Mouse (Mus musculus) forebrain, embryonic 12.5 days (tissue): ENCODE measurements around the gene Dagla. TPM values are rescaled to one million over a fixed set of nuclear protein-coding genes. Genes with fewer than 3 reads are reported as not detected.

ENCODE experiments used
- ATAC-seq: fragments of 200-750 bp; cut with Nextera tagmentation; 2 replicates; pipeline ENCODE4 v1.8.0; 2017; ENCODE audit warnings: moderate TSS enrichment; ENCODE audit not compliant: low FRiP score
- H3K27ac ChIP-seq: fragments of 300-500 bp; sonication (generic); 2 replicates; pipeline ENCODE4 v1.5.1; 2016; ENCODE audit warnings: mild to moderate bottlenecking
- H3K27me3 ChIP-seq: fragments of 300-500 bp; sonication (generic); 2 replicates; pipeline ENCODE4 v1.6.1; 2016; ENCODE audit warnings: mild to moderate bottlenecking
- H3K36me3 ChIP-seq: fragments of 300-500 bp; sonication (generic); replicated peaks from 2 replicates; pipeline ENCODE4 v1.6.1; 2016; ENCODE audit warnings: mild to moderate bottlenecking
- H3K4me1 ChIP-seq: fragments of 300-500 bp; sonication (generic); 2 replicates; pipeline ENCODE4 v1.6.1; 2016
- H3K4me2 ChIP-seq: fragments of 300-500 bp; sonication (generic); 2 replicates; pipeline ENCODE4 v1.6.1; 2016; ENCODE audit warnings: mild to moderate bottlenecking, moderate library complexity
- H3K4me3 ChIP-seq: fragments of 300-500 bp; sonication (generic); replicated peaks from 2 replicates; pipeline ENCODE4 v1.5.1; 2016; ENCODE audit warnings: mild to moderate bottlenecking
- H3K9ac ChIP-seq: fragments of 300-500 bp; sonication (generic); 2 replicates; pipeline ENCODE4 v1.6.1; 2016; ENCODE audit warnings: mild to moderate bottlenecking
- H3K9me3 ChIP-seq: fragments of 300-500 bp; sonication (generic); 2 replicates; pipeline ENCODE4 v1.6.1; 2016
- WGBS: fragments of 180-500 bp; shearing (Covaris S2); methylation state at CpG from one replicate; pipeline ENCODE4 v1.1.7; 2016; 5-methylcytosine and 5-hydroxymethylcytosine counted together
- polyA plus RNA-seq: library from polyadenylated mRNA; unstranded; fragments of >200 nt; fragmentation: Nextera tagmentation; extraction: Ambion mirVana; gene quantifications from 2 replicates; pipeline ENCODE4 v1.2.1, GENCODE M21; 2016

Gene Dagla
- polyA plus RNA-seq, 1 experiment from 2014 or later: 3.6 TPM

DNA sequence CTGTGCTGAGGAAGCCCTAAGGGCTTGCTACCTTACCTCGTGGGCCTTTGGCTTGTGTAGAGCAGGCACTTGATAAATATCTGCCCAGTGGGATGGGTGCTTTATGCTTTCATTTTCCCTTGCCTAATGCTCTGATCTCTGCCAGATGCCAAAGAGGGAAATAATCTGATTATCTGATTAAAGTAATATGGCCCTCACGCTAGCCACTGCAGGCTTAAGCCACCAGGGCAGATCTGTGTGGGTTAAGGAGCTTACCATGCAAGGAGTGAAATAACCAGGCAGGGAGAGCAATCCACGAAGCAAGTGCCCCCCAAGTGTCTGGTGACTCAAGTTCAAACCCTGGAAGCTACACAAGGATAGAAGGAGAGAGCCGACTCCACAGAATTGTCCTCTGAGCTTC is 27.0 kb upstream of the Dagla start:
- Histone ChIP-seq H3K27ac (no peak overlapping the region), H3K4me2 (no peak overlapping the region), H3K27me3 (peaks cover 27% of the 10 kb centered on the region), H3K9ac (no peak overlapping the region), H3K9me3 (no peaks in the 10 kb centered on the region), H3K4me1 (no peaks in the 10 kb centered on the region), H3K36me3 (no peaks in the 10 kb centered on the region), H3K4me3 (no peak overlapping the region)
- no peak for ATAC-seq
- 61% methylated on average over 4 of the region's 4 CpGs for WGBS

DNA sequence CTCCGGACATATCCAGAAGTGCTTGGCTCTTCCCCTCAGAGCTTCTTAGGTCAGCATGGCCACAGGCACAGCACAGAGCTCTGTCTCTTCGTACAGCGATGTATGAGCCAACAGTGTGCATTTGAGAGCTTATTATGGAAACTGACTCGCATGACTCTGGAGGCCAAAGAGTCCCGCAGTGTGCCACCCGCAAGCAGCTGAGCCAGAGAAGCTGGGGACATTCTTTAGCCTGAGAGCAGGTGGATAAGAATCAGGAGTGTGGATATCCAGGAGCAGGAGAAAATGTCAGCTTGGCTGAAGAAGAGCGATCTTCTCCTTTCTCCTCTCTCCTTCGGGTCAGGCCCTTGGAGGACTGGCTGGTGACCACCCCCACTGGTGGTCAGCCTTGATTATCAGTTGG is 24.4 kb upstream of the Dagla start:
- Histone ChIP-seq H3K9me3 (no peaks in the 10 kb centered on the region), H3K27ac (no peak overlapping the region), H3K4me1 (no peaks in the 10 kb centered on the region), H3K27me3 (peaks cover 27% of the 10 kb centered on the region), H3K9ac (no peak overlapping the region), H3K4me3 (no peak overlapping the region), H3K4me2 (no peak overlapping the region), H3K36me3 (no peaks in the 10 kb centered on the region)
- WGBS: 86% methylated on average over 8 of the region's 8 CpGs
- no peak for ATAC-seq

GRCm38 (mm10) chr19:10326609-10327008 is 21.9 kb upstream of the Dagla start:
- H3K36me3 ChIP-seq: no peaks in the 10 kb centered on the region
- WGBS: 71% methylated on average over 3 of the region's 3 CpGs
- H3K27ac ChIP-seq: no peak overlapping the region

DNA sequence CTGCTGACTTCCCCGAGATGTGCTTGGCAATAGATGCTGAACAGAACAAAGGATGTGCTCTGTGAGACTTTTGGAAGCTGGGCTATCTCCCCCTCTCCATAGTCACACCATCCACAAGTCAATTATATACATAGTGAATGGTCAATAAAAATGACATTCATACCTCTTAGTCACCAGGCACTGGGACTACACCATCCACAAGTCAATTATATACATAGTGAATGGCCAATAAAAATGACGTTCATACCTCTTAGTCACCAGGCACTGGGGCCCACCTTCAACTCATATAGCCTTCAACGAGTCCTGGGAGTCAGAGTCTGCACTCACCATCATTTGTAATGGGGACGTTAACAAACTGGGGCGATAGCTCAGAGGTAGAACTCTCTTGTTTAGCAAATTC is 19.2 kb upstream of the Dagla start:
- no peak for ATAC-seq
- Histone ChIP-seq H3K9me3 (no peaks in the 10 kb centered on the region), H3K27ac (no peak overlapping the region), H3K4me2 (no peak overlapping the region), H3K9ac (no peak overlapping the region), H3K36me3 (no peaks in the 10 kb centered on the region), H3K27me3 (0 out of 2 replicates have a peak, but pooled peaks cover 10% of the 10 kb centered on the region), H3K4me3 (no peak overlapping the region), H3K4me1 (peaks cover 7% of the 10 kb centered on the region; the same call in 1 of the 2 replicates)
- WGBS: 84% methylated on average over 5 of the region's 5 CpGs

More at GRCm38 (mm10) chr19:10326609-10327008, 21.9 kb upstream of the Dagla start:
- Histone ChIP-seq H3K9ac (no peak overlapping the region), H3K4me3 (no peak overlapping the region), H3K9me3 (no peaks in the 10 kb centered on the region), H3K27me3 (peaks cover 19% of the 10 kb centered on the region), H3K4me1 (peaks cover 7% of the 10 kb centered on the region; the same call in 1 of the 2 replicates), H3K4me2 (no peak overlapping the region)
- no peak for ATAC-seq

- ATAC-seq: peak; percentile 27; the same call in 1 of the 2 replicates
- Histone ChIP-seq H3K27ac (no peak overlapping the region), H3K4me1 (peaks cover 7% of the 10 kb centered on the region; the same call in 1 of the 2 replicates), H3K9me3 (no peaks in the 10 kb centered on the region), H3K36me3 (no peaks in the 10 kb centered on the region), H3K27me3 (0 out of 2 replicates have a peak, but pooled peaks cover 10% of the 10 kb centered on the region), H3K4me3 (no peak overlapping the region), H3K9ac (no peak overlapping the region), H3K4me2 (no peak overlapping the region)
- WGBS: 25% methylated on average over 9 of the region's 9 CpGs
Observed at GRCm38 (mm10) chr19:10323362-10323837, 18.7 kb upstream of the Dagla start.

GRCm38 (mm10) chr19:10317795-10318194 is 13.1 kb upstream of the Dagla start:
- no peaks in the 10 kb centered on the region for H3K9me3 ChIP-seq
- ATAC-seq: no peak
- 69% methylated on average over 4 of the region's 4 CpGs for WGBS
- no peak overlapping the region for H3K27ac ChIP-seq
- H3K4me1 ChIP-seq: no peaks in the 10 kb centered on the region
- H3K36me3 ChIP-seq: no peaks in the 10 kb centered on the region
- no peak overlapping the region for H3K9ac ChIP-seq
- 0 out of 2 replicates have a peak, but pooled peaks cover 11% of the 10 kb centered on the region for H3K27me3 ChIP-seq
- H3K4me2 ChIP-seq: no peak overlapping the region
- no peak overlapping the region for H3K4me3 ChIP-seq

GRCm38 (mm10) chr19:10317358-10317757 is 12.7 kb upstream of the Dagla start:
- no peak overlapping the region for H3K9ac ChIP-seq
- ATAC-seq: no peak
- no peak overlapping the region for H3K4me2 ChIP-seq
- no peaks in the 10 kb centered on the region for H3K36me3 ChIP-seq
- H3K4me3 ChIP-seq: no peak overlapping the region
- H3K9me3 ChIP-seq: no peaks in the 10 kb centered on the region
- no peak overlapping the region for H3K27ac ChIP-seq
- 87% methylated on average over 2 of the region's 2 CpGs for WGBS
- 0 out of 2 replicates have a peak, but pooled peaks cover 7% of the 10 kb centered on the region for H3K27me3 ChIP-seq
- H3K4me1 ChIP-seq: no peaks in the 10 kb centered on the region

GRCm38 (mm10) chr19:10316956-10317355 is 12.3 kb upstream of the Dagla start:
- Histone ChIP-seq H3K4me3 (no peak overlapping the region), H3K27me3 (0 out of 2 replicates have a peak, but pooled peaks cover 3% of the 10 kb centered on the region), H3K27ac (no peak overlapping the region), H3K9me3 (no peaks in the 10 kb centered on the region), H3K4me1 (no peaks in the 10 kb centered on the region), H3K4me2 (no peak overlapping the region), H3K9ac (no peak overlapping the region), H3K36me3 (no peaks in the 10 kb centered on the region)
- 69% methylated on average over 4 of the region's 4 CpGs for WGBS
- no peak for ATAC-seq

GRCm38 (mm10) chr19:10312072-10312471 is 7.4 kb upstream of the Dagla start:
- no peak overlapping the region for H3K4me3 ChIP-seq
- H3K36me3 ChIP-seq: no peaks in the 10 kb centered on the region
- WGBS: 74% methylated on average over 8 of the region's 8 CpGs
- no peak overlapping the region for H3K4me2 ChIP-seq
- no peak overlapping the region for H3K27ac ChIP-seq
- ATAC-seq: no peak
- H3K9me3 ChIP-seq: no peaks in the 10 kb centered on the region
- H3K27me3 ChIP-seq: no peaks in the 10 kb centered on the region
- no peaks in the 10 kb centered on the region; the same call in 1 of the 2 replicates for H3K4me1 ChIP-seq
- no peak overlapping the region for H3K9ac ChIP-seq

DNA sequence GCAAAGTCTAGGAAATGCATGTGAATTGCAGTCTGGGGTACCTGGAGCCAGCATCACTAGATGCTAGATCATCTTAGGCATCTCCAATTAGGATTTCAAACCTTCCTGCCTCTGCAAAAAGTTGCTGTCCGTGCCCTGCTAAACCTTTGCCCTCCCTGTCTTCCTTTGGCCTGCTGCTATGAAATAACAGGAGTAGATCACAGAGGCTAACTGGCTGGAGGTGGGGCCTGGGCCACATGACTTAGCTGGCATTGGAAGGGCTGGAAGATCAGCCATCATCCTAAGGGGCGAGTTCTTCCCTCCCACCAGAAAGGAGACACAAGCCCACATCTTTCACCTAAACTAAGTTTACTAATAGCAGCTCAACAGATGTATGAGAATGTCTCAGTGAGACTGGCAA is 4.3 kb upstream of the Dagla start:
- 70% methylated on average over 2 of the region's 2 CpGs for WGBS
- Histone ChIP-seq H3K9ac (no peak overlapping the region), H3K9me3 (no peaks in the 10 kb centered on the region), H3K27ac (no peak overlapping the region), H3K4me2 (no peak overlapping the region), H3K27me3 (peaks cover 17% of the 10 kb centered on the region; the same call in 1 of the 2 replicates), H3K36me3 (no peaks in the 10 kb centered on the region), H3K4me1 (peaks cover 10% of the 10 kb centered on the region), H3K4me3 (no peak overlapping the region)
- no peak for ATAC-seq

- Histone ChIP-seq H3K27me3 (peaks cover 27% of the 10 kb centered on the region), H3K36me3 (no peaks in the 10 kb centered on the region), H3K4me3 (no peak overlapping the region), H3K4me1 (peaks cover 11% of the 10 kb centered on the region), H3K27ac (no peak overlapping the region), H3K9ac (no peak overlapping the region), H3K4me2 (no peak overlapping the region), H3K9me3 (no peaks in the 10 kb centered on the region)
- WGBS: 31% methylated on average over 6 of the region's 6 CpGs
- no peak for ATAC-seq
Observed at GRCm38 (mm10) chr19:10307941-10308340, 3.3 kb upstream of the Dagla start.

GRCm38 (mm10) chr19:10307351-10307750 is 2.7 kb upstream of the Dagla start:
- Histone ChIP-seq H3K27ac (no peak overlapping the region), H3K27me3 (peaks cover 33% of the 10 kb centered on the region), H3K9me3 (no peaks in the 10 kb centered on the region), H3K36me3 (no peaks in the 10 kb centered on the region), H3K4me3 (no peak overlapping the region), H3K4me1 (peaks cover 11% of the 10 kb centered on the region), H3K4me2 (no peak overlapping the region), H3K9ac (no peak overlapping the region)
- WGBS: 72% methylated on average over 5 of the region's 5 CpGs
- ATAC-seq: no peak

GRCm38 (mm10) chr19:10306521-10307243 is 2.0 kb upstream of the Dagla start:
- Histone ChIP-seq H3K4me1 (peaks cover 11% of the 10 kb centered on the region), H3K9me3 (no peaks in the 10 kb centered on the region), H3K4me3 (no peak overlapping the region), H3K27ac (no peak overlapping the region), H3K36me3 (no peaks in the 10 kb centered on the region), H3K9ac (no peak overlapping the region), H3K4me2 (no peak overlapping the region), H3K27me3 (peaks cover 34% of the 10 kb centered on the region)
- ATAC-seq: no peak
- 95% methylated on average over 5 of the region's 5 CpGs for WGBS
